Mouse (Mus musculus): Measurements from ENCODE around the gene Fip1l1. TPM values are rescaled to one million over a fixed set of nuclear protein-coding genes. Genes with fewer than 3 reads are reported as not detected.

Gene Fip1l1
- total and polyA plus RNA-seq, 3 experiments = 72.0 to 171 (median 83.1) TPM

- H3K9ac ChIP-seq (ENCODE audit: insufficient read depth, low read depth) = peak within 1 kb of the TSS; percentile 59
- in situ Hi-C loops (cut with MboI; ENCODE audit: low pct_ligation_motif_present, low pct_unique_long_range_greater_than_20kb, low sequenced_read_pairs) = no loop called here
- dilution Hi-C loops (cut with MboI; ENCODE audit: extremely low pct_ligation_motif_present, extremely low pct_unique_long_range_greater_than_20kb, low sequenced_read_pairs) = no loop called here
- H3K27ac ChIP-seq (ENCODE audit: insufficient read depth, low read depth) = no peak within 1 kb of the TSS
- no peak for TF ChIP-seq ZC3H11A (IDR thresholded peaks at IDR 0.05; ENCODE audit: low read depth, low read length)
- no peak for TF ChIP-seq MAFK (IDR thresholded peaks at IDR 0.05; ENCODE audit: insufficient replicate concordance, low read length)
- peak; percentile 98 for TF ChIP-seq ELF1 (IDR thresholded peaks at IDR 0.05; ENCODE audit: low read depth, low read length)
- no peak; the same call in 1 of the 2 replicates for TF ChIP-seq GABPA (IDR thresholded peaks at IDR 0.05; ENCODE audit: insufficient replicate concordance, low read depth, low read length)
- TF ChIP-seq TBP (conservative IDR thresholded peaks at IDR 0.05; ENCODE audit: low read depth, low read length) = peak; percentile 68
- no peak; the same call in 1 of the 2 replicates for TF ChIP-seq E2F4 (IDR thresholded peaks at IDR 0.05; ENCODE audit: insufficient replicate concordance, low read depth, low read length)
- peak; percentile 100 for TF ChIP-seq MXI1 (IDR thresholded peaks at IDR 0.05; ENCODE audit: low read depth, low read length)
- TF ChIP-seq ZKSCAN1 (IDR thresholded peaks at IDR 0.05; ENCODE audit: borderline replicate concordance, low read depth, low read length) = no peak
- no peak for TF ChIP-seq JUN (IDR thresholded peaks at IDR 0.05; ENCODE audit: insufficient read depth, low read depth, low read length)
- no peak for TF ChIP-seq NRF1 (IDR thresholded peaks at IDR 0.05; ENCODE audit: low read depth, low read length)
- peak; percentile 56 for TF ChIP-seq TCF12 (IDR thresholded peaks at IDR 0.05; ENCODE audit: low read depth, low read length)
- TF ChIP-seq ZMIZ1 (IDR thresholded peaks at IDR 0.05; ENCODE audit: low read depth, low read length) = peak; percentile 73; the same call in 1 of the 2 replicates
- TF ChIP-seq CHD1 (IDR thresholded peaks at IDR 0.05; ENCODE audit: low read depth, low read length) = no peak
- TF ChIP-seq RAD21 (IDR thresholded peaks at IDR 0.05; ENCODE audit: low read depth, low read length) = no peak
- no peak for TF ChIP-seq JUND (conservative IDR thresholded peaks at IDR 0.05; ENCODE audit: low read depth, low read length)
- peak; percentile 72 for TF ChIP-seq USF1 (IDR thresholded peaks at IDR 0.05; ENCODE audit: low read depth, low read length)
- TF ChIP-seq MYC (IDR thresholded peaks at IDR 0.05; ENCODE audit: low read depth, low read length) = peak; percentile 81; the same call in 1 of the 2 replicates
- TF ChIP-seq HCFC1 (IDR thresholded peaks at IDR 0.05; ENCODE audit: low read depth, low read length) = peak; percentile 84
- peak; percentile 67; the same call in 1 of the 2 replicates for TF ChIP-seq CHD2 (IDR thresholded peaks at IDR 0.05; ENCODE audit: low read length)
- no peak for TF ChIP-seq EP300 (IDR thresholded peaks at IDR 0.05; ENCODE audit: low read length)
- TF ChIP-seq MEF2A (IDR thresholded peaks at IDR 0.05; ENCODE audit: borderline replicate concordance, low read depth, low read length) = no peak
- no peak for TF ChIP-seq IRF4 (IDR thresholded peaks at IDR 0.05; ENCODE audit: low read depth, low read length)
- peak; percentile 69; the same call in 1 of the 2 replicates for TF ChIP-seq KAT2A (IDR thresholded peaks at IDR 0.05; ENCODE audit: insufficient replicate concordance, low read length)
- TF ChIP-seq SIN3A (IDR thresholded peaks at IDR 0.05; ENCODE audit: low read length) = peak; percentile 100
- TF ChIP-seq POLR2A (IDR thresholded peaks at IDR 0.05; ENCODE audit: low read depth, low read length) = peak; percentile 88
- no peak for TF ChIP-seq ETS1 (conservative IDR thresholded peaks at IDR 0.05; ENCODE audit: low read depth, low read length)
- TF ChIP-seq USF2 (conservative IDR thresholded peaks at IDR 0.05; ENCODE audit: low read depth, low read length) = peak; percentile 58; the same call in 1 of the 2 replicates
- no peak for TF ChIP-seq BHLHE40 (IDR thresholded peaks at IDR 0.05; ENCODE audit: low read depth, low read length)
- TF ChIP-seq MAZ (IDR thresholded peaks at IDR 0.05; ENCODE audit: low read depth, low read length) = no peak
- peak; percentile 84 for TF ChIP-seq POLR2AphosphoS2 (IDR thresholded peaks at IDR 0.05; ENCODE audit: low read depth, low read length)
- TF ChIP-seq MAX (IDR thresholded peaks at IDR 0.05; ENCODE audit: low read length) = peak; percentile 99
- TF ChIP-seq PAX5 (IDR thresholded peaks at IDR 0.05; ENCODE audit: low read length) = no peak
- no peak for TF ChIP-seq ZNF384 (IDR thresholded peaks at IDR 0.05; ENCODE audit: low read depth, low read length)
- TF ChIP-seq CTCF (conservative IDR thresholded peaks at IDR 0.05 in 1 of 2, IDR thresholded peaks at IDR 0.05 in 1 of 2; ENCODE audit: low read depth in 2 of 2, low read length in 2 of 2) = no peak
- TF ChIP-seq NELFE (IDR thresholded peaks at IDR 0.05; ENCODE audit: low read depth, low read length) = peak; percentile 81
- no peak for TF ChIP-seq RCOR1 (conservative IDR thresholded peaks at IDR 0.05; ENCODE audit: low read depth, low read length)
- TF ChIP-seq UBTF (IDR thresholded peaks at IDR 0.05; ENCODE audit: low read depth, low read length) = no peak
- DNase-seq (ENCODE audit: extremely low read depth) = peak; percentile 95
- peaks cover 14% of the 10 kb centered on the region for H3K79me2 ChIP-seq (replicated peaks; ENCODE audit: control insufficient read depth, extremely low read depth, insufficient read depth, poor library complexity, severe bottlenecking)
- H3K4me3 ChIP-seq (replicated peaks in 1 of 3; ENCODE audit: low read depth in 2 of 3, low read length in 2 of 3, poor library complexity in 1 of 3) = peak within 1 kb of the TSS; percentile 86 to 94 (median 92)
- no peaks in the 10 kb centered on the region for H3K27me3 ChIP-seq (replicated peaks)
- peaks cover 0 to 6% of the 10 kb centered on the region in 2 experiments for H3K36me3 ChIP-seq (replicated peaks in 1 of 2; ENCODE audit: control insufficient read depth in 1 of 2, insufficient read depth in 1 of 2, low read length in 1 of 2)
- H3K9me3 ChIP-seq (replicated peaks; ENCODE audit: low read length) = no peaks in the 10 kb centered on the region
- peak within 1 kb of the TSS; percentile 72 for H3K4me2 ChIP-seq (ENCODE audit: insufficient read depth, low read depth, poor library complexity, severe bottlenecking)
- H3K4me1 ChIP-seq (ENCODE audit: control insufficient read depth in 1 of 2, insufficient read depth in 2 of 2) = peaks cover 5 to 34% of the 10 kb centered on the region in 2 experiments; a peak in 3 of 4 replicates
Measured at GRCm38 (mm10) chr5:74531630-74532280, 3.5 kb upstream of the Fip1l1 start, which contains the start of gene Scfd2. Scfd2 (minus strand) TSS chr5:74531759.
